Mouse (Mus musculus): ENCODE data around the gene Lyz1. TPM values are rescaled to one million over a fixed set of nuclear protein-coding genes. Genes with fewer than 3 reads are reported as not detected.

Gene Lyz1
- polyA plus RNA-seq, 1 experiment from 2014 or later = 0.94 TPM

DNA sequence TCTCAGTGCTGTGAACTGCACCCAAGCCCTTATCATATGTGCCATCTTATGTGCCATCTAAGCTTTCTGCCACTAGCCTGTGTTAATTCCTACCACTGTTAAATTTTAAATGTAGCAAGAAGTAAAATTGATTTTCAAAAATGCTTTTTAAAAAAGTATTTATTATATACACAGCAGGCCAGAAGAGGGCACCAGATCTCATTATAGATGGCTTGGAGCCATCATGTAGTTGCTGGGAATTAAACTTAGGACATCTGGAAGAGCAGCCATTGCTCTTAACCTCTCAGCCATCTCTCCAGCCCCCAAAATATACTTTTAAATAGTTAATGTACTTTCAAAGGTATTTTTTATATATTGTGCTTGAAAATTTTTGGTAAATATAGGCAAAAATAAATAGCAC is 20.6 kb downstream of the Lyz1 start:
- ATAC-seq (ENCODE audit: insufficient read depth, low FRiP score) = no peak
- H3K9me3 ChIP-seq (replicated peaks; ENCODE audit: control insufficient read depth, low read length) = no peaks in the 10 kb centered on the region
- no peak overlapping the region for H3K4me3 ChIP-seq (replicated peaks; ENCODE audit: low read length)
- H3K9ac ChIP-seq (ENCODE audit: low read length) = no peak overlapping the region
- no peak overlapping the region for H3K27ac ChIP-seq (ENCODE audit: low read length)
- H3K4me2 ChIP-seq (ENCODE audit: low read depth, low read length) = no peak overlapping the region
- H3K27me3 ChIP-seq (ENCODE audit: control insufficient read depth, insufficient read depth, low read length) = no peaks in the 10 kb centered on the region
- H3K36me3 ChIP-seq (ENCODE audit: control insufficient read depth, insufficient read depth, low read length) = no peaks in the 10 kb centered on the region
- H3K4me1 ChIP-seq (ENCODE audit: control insufficient read depth, insufficient read depth, low read length) = no peaks in the 10 kb centered on the region

DNA sequence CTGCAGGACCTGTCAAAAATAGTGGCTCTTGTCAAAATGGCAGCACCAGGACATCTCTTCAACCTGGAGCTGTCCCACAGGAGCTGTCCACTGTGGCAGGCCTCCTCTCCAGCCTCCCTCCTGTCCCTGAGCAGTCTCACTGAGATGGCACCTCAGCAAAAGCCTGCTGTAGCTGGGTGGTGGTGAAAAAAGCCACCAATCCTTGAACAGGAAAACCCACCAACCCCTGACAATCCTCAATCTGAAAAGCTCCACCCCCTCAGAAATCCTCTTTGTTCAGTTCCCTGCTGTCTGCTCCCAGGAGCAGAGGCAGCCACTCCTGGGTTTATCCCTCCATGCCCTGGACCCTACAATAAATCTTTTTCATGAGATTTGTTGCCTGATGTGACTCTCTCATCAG is 32.8 kb downstream of the Lyz1 start:
- Histone ChIP-seq H3K36me3 (ENCODE audit: control insufficient read depth, insufficient read depth, low read length) (no peaks in the 10 kb centered on the region), H3K9me3 (replicated peaks; ENCODE audit: control insufficient read depth, low read length) (no peaks in the 10 kb centered on the region), H3K4me1 (ENCODE audit: control insufficient read depth, insufficient read depth, low read length) (no peaks in the 10 kb centered on the region), H3K27ac (ENCODE audit: low read length) (no peak overlapping the region), H3K4me3 (replicated peaks; ENCODE audit: low read length) (no peak overlapping the region), H3K4me2 (ENCODE audit: low read depth, low read length) (no peak overlapping the region), H3K27me3 (ENCODE audit: control insufficient read depth, insufficient read depth, low read length) (no peaks in the 10 kb centered on the region), H3K9ac (ENCODE audit: low read length) (no peak overlapping the region)
- no peak for ATAC-seq (ENCODE audit: insufficient read depth, low FRiP score)

DNA sequence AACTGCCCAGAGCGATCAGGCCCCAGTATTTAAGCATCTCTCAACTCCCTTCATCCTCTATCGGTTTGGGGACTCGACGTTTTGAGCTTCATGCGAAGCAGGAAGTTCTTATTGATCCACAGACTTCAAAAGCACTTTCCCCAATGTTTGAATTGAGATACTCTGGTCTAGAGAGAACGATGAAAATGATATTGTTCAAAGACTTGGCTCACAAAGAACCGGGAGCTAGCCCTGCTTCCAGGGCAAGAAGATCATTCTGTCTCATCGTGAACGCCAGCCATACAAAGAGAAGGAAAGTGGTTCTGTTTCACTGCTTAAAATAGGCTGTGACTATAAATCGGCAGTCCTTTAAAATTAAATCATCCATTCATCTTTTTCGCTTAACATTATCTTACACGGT is 54.1 kb downstream of the Lyz1 start, which contains the start of gene 9530003J23Rik:
9530003J23Rik (minus strand) TSS at position 101 of the 400 bp plus-strand sequence.
- no peak within 1 kb of the TSS for H3K27ac ChIP-seq (ENCODE audit: low read length)
- H3K4me1 ChIP-seq (ENCODE audit: control insufficient read depth, insufficient read depth, low read length) = no peaks in the 10 kb centered on the region
- H3K4me3 ChIP-seq (replicated peaks; ENCODE audit: low read length) = no peak within 1 kb of the TSS
- ATAC-seq (ENCODE audit: insufficient read depth, low FRiP score) = no peak
- no peak within 1 kb of the TSS for H3K9ac ChIP-seq (ENCODE audit: low read length)
- 81% methylated on average over 12 of the region's 12 CpGs for WGBS
- no peaks in the 10 kb centered on the region for H3K36me3 ChIP-seq (ENCODE audit: control insufficient read depth, insufficient read depth, low read length)
- H3K4me2 ChIP-seq (ENCODE audit: low read depth, low read length) = no peak within 1 kb of the TSS
- no peaks in the 10 kb centered on the region for H3K9me3 ChIP-seq (replicated peaks; ENCODE audit: control insufficient read depth, low read length)
- no peaks in the 10 kb centered on the region for H3K27me3 ChIP-seq (ENCODE audit: control insufficient read depth, insufficient read depth, low read length)

Other genes starting within 250 kb of the Lyz1 start
- not detected in 2 replicates for gene Lrrc10, start 247.5 kb downstream of the Lyz1 start, polyA plus RNA-seq (2015; fragmentation: Nextera tagmentation; extraction: Ambion mirVana)
- 201 and 215 TPM in 2 replicates for gene Cct2, start 229.1 kb downstream of the Lyz1 start, polyA plus RNA-seq (2015; fragmentation: Nextera tagmentation; extraction: Ambion mirVana)
- gene Frs2, start 144.3 kb downstream of the Lyz1 start, polyA plus RNA-seq (2015; fragmentation: Nextera tagmentation; extraction: Ambion mirVana) = 18.7 and 20.8 TPM in 2 replicates
- gene Yeats4, start 68.4 kb downstream of the Lyz1 start, polyA plus RNA-seq (2015; fragmentation: Nextera tagmentation; extraction: Ambion mirVana) = 45.8 and 48.9 TPM in 2 replicates
- not detected in 2 replicates for gene 9530003J23Rik, start 54.2 kb downstream of the Lyz1 start, polyA plus RNA-seq (2015; fragmentation: Nextera tagmentation; extraction: Ambion mirVana)
- gene Lyz2, start 10.5 kb downstream of the Lyz1 start, polyA plus RNA-seq (2015; fragmentation: Nextera tagmentation; extraction: Ambion mirVana) = 216 and 331 TPM in 2 replicates
- gene Cpsf6, start 87.1 kb upstream of the Lyz1 start, polyA plus RNA-seq (2015; fragmentation: Nextera tagmentation; extraction: Ambion mirVana) = 121 and 123 TPM in 2 replicates

All from stomach, embryonic 16.5 days (tissue).